Mouse (Mus musculus): ENCODE measurements around the gene Bri3bp.

DNA sequence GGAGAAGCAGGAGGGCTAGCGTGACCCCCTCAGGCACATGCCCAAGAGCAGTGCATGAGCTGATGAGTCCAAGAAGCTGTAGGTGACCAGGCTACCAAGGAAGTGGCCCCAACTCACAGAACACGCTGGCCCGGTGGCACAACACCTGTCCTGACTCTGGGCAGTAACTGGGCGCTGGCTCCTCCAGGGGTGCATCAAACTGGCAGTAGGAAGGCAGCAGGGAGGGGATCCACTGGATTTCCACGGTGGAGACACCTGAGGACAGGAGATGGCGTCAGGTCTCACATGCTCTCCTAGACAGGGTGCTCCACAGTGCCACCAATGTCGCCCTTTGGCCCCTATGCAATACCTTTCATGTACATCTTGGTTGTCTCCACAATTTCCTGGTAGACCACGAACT lies 25.2 kb upstream of the Bri3bp start:
- TF ChIP-seq EP300 (optimal IDR thresholded peaks at IDR 0.05): no peak
- TF ChIP-seq CTCF (IDR thresholded peaks at IDR 0.05; ENCODE audit: low read depth): no peak

All from stomach, postnatal 0 days (tissue).